Mouse (Mus musculus): ENCODE results near the gene Igf2bp2.

DNA sequence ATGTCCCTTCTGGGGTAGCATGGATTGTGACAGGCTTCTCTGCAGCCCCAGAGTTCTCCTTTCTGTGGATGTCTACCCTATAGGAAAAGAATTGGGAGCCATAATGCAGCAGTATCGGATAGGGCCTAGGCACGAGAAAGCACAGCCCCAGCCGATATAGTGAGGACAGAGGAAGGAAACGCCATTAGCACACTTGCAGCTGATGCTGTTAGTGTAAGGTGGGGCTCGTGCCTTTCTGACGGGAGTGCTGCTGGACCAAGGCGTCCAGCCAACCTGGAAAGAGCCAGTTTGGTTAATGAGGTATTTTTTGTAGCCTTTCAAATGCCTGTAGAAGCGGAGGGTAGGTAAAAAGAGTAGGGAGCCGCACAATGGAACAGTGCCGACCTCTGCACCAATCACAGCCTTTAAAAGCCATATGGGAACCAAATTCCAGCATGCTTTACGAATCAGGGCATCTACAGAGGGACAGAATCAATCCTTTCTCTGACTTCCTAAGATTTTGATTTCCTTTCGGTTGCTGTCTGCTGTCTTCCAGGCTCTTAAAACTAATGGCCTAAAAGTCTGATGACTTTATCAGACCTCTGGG, 82.9 kb downstream of the Igf2bp2 start:
- TF ChIP-seq CTCF (IDR thresholded peaks at IDR 0.05; ENCODE audit: low read depth, low read length) = no peak
- TF ChIP-seq POLR2A (IDR thresholded peaks at IDR 0.05; ENCODE audit: borderline replicate concordance, low read depth, low read length) = no peak

All from bone marrow macrophage, adult 2 months (primary cell).